Mouse (Mus musculus): ENCODE data around the gene Cyp46a1.

- no peak for TF ChIP-seq MAFK (IDR thresholded peaks at IDR 0.05; ENCODE audit: insufficient read depth, low read depth, low read length)
- TF ChIP-seq ZNF384 (IDR thresholded peaks at IDR 0.05; ENCODE audit: low read depth, low read length): no peak
- no peak for TF ChIP-seq ZC3H11A (IDR thresholded peaks at IDR 0.05; ENCODE audit: borderline replicate concordance, low read depth, low read length)
- TF ChIP-seq CHD2 (IDR thresholded peaks at IDR 0.05; ENCODE audit: low read depth, low read length): no peak
These were observed 29.0 kb upstream of the Cyp46a1 start for GRCm38 (mm10) chr12:108305172-108305571.

All from ES-E14 (cell line).